Mouse (Mus musculus): ENCODE measurements around the gene Crybg2.

DNA sequence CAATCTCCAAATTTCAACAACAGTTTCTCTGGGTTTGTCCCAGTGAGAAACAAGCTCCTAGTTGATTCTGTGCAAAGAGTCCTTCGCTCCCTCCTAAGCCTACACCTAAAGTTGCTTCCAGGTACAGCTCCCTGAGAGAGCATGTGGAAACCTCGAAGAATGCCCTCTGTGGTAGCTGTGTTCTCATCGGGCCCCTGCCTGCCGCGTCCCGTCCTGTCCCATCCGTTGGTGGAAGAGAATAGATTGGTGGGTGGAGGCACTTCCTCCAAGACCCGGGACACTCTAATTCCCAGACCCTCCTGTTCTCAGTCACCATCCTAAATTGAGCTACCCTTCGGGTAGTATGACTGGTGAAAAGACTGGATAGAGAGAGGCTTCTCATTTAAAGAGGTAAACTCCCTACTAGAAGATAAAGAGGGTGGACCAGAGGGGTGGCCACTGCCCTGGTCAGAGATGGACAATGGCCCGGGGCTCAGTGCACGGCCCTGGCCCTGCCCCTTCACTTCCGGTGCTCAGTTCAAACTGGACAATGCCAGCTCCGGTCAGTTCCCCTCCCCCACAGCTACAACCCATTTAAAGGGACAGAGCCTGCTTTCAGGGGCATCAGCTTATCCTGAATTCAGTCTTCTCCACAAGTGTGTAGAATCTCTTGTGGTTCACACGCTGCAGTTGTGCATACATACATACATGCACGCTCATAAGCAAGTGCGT is 40.8 kb upstream of the Crybg2 start:
- TF ChIP-seq CTCF (IDR thresholded peaks at IDR 0.05; ENCODE audit: low read depth, low read length) (no peak), POLR2A (IDR thresholded peaks at IDR 0.05; ENCODE audit: extremely low read depth, insufficient read depth, low read length) (no peak)
